Comparison of ENCODE assay signal across 25 mouse cellular contexts in genomic region chr2:167150135-167150534, GRCm38 (mm10).
"Had no signal": no experiment of that assay in that cellular context is flagged by ENCODE, and none has a peak within 500 bp of the region (broad histone marks: within the 10 kb centered on the region; RNA-seq: fewer than 3 reads in every experiment).

No protein-coding gene starts in this region.

- DNase-seq: gastrocnemius, adult 2 months; gastrocnemius, postnatal 10 days; gastrocnemius, postnatal 25 days; heart, adult 18-20 months; heart, postnatal 10 days; heart, postnatal 4 days; kidney, adult 18-20 months; kidney, adult 8-10 months; kidney, postnatal 10 days; kidney, postnatal 25 days; kidney, postnatal 4 days; liver; liver, embryonic 13.5 days had no signal

- H3K27ac ChIP-seq: gastrocnemius, adult 2 months; heart, embryonic 10.5 days; hindbrain, embryonic 10.5 days; hindbrain, embryonic 12.5 days; hindbrain, embryonic 14.5 days; intestine, embryonic 15.5 days; limb, embryonic 10.5 days; limb, embryonic 12.5 days; liver, embryonic 13.5 days had no signal

- H3K4me3 ChIP-seq: gastrocnemius, adult 2 months; heart, embryonic 10.5 days; heart, embryonic 12.5 days; hindbrain, embryonic 10.5 days; hindbrain, embryonic 12.5 days; intestine, embryonic 15.5 days; limb, embryonic 10.5 days; limb, embryonic 12.5 days; liver, embryonic 13.5 days had no signal

- ATAC-seq: forebrain, embryonic 16.5 days; hindbrain, embryonic 16.5 days; inflammation-experienced regulatory T-cells, adult 6 months; intestine, embryonic 15.5 days; intestine, postnatal 0 days had no signal
